In genomic region chr5:34183156-34183880, GRCm38 (mm10) we compare ENCODE assay signal across 9 mouse cellular contexts. TPM values are rescaled to one million over a fixed set of nuclear protein-coding genes. Genes with fewer than 3 reads are reported as not detected.
A peak's percentile ranks its signal among the peaks of the same experiment; 100 is the strongest.
DNase-seq lines count a peak whose midpoint lies in the region; ATAC-seq and TF ChIP-seq lines count a peak whose summit lies in the region.
"Had no signal": no experiment of that assay in that cellular context is flagged by ENCODE, and none has a peak within 500 bp of the region (broad histone marks: within the 10 kb centered on the region; RNA-seq: fewer than 3 reads in every experiment).

No protein-coding gene starts in this region.

- TF ChIP-seq CTCF in liver, postnatal 0 days (IDR thresholded peaks at IDR 0.05; ENCODE audit: low read depth) = no peak
- TF ChIP-seq CTCF in intestine, postnatal 0 days (IDR thresholded peaks at IDR 0.05; ENCODE audit: low read depth) = no peak

- no peaks in the 10 kb centered on the region for H3K9me3 ChIP-seq in liver, postnatal 0 days (ENCODE audit: low read length)
- no peaks in the 10 kb centered on the region for H3K9me3 ChIP-seq in intestine, postnatal 0 days (ENCODE audit: control insufficient read depth)

- peak; percentile 17 for DNase-seq in cerebellum, adult 11 months
- DNase-seq in spleen, postnatal 4 days (ENCODE audit: low spot score in 2 of 2) = peak; percentile 13 to 60
- no peak for DNase-seq in spleen, adult 12 weeks (ENCODE audit: low spot score)
- DNase-seq in heart, postnatal 14 days = peak; percentile 71 to 80
- DNase-seq in liver, postnatal 0 days = peak; percentile 50
- DNase-seq in embryo, embryonic 10 days (ENCODE audit: low spot score) = no peak

- no peak overlapping the region for H3K9ac ChIP-seq in liver, postnatal 0 days (replicated peaks)
- H3K9ac ChIP-seq in intestine, postnatal 0 days (ENCODE audit: low read depth, low read length) = no peak overlapping the region

- WGBS in liver, postnatal 0 days (ENCODE audit: insufficient replicate concordance) = 83% methylated on average over 5 of the region's 5 CpGs
- 76% methylated on average over 5 of the region's 5 CpGs for WGBS in intestine, postnatal 0 days

- H3K4me2 ChIP-seq in liver, postnatal 0 days (ENCODE audit: low read depth, low read length) = no peak overlapping the region
- no peak overlapping the region for H3K4me2 ChIP-seq in intestine, postnatal 0 days (replicated peaks; ENCODE audit: low read depth)

- intact Hi-C loops in heart, postnatal 14 days (cut with DNase I) = no loop called here

- no peak overlapping the region for H3K4me3 ChIP-seq in liver, postnatal 0 days (ENCODE audit: low read depth, low read length)
- no peak overlapping the region for H3K4me3 ChIP-seq in intestine, postnatal 0 days (ENCODE audit: low read depth, low read length)

- TF ChIP-seq EP300 in liver, postnatal 0 days (IDR thresholded peaks at IDR 0.05; ENCODE audit: low read depth) = peak; percentile 68

- peaks cover 39% of the 10 kb centered on the region for H3K4me1 ChIP-seq in liver, postnatal 0 days (ENCODE audit: insufficient read depth)
- peaks cover 11% of the 10 kb centered on the region; the same call in 1 of the 2 replicates for H3K4me1 ChIP-seq in intestine, postnatal 0 days (replicated peaks; ENCODE audit: control insufficient read depth, insufficient read depth, low read length)

- peak overlapping the region; percentile 48; the same call in 1 of the 2 replicates for H3K27ac ChIP-seq in liver, postnatal 0 days (ENCODE audit: low read depth)
- H3K27ac ChIP-seq in intestine, postnatal 0 days (ENCODE audit: low read depth, low read length) = no peak overlapping the region
- H3K27ac ChIP-seq: macrophage had no signal

- no peaks in the 10 kb centered on the region for H3K27me3 ChIP-seq in liver, postnatal 0 days (ENCODE audit: insufficient read depth, low read length)
- H3K27me3 ChIP-seq in intestine, postnatal 0 days (replicated peaks; ENCODE audit: control insufficient read depth, insufficient read depth, low read length) = no peaks in the 10 kb centered on the region

- ATAC-seq in cerebellum, adult (ENCODE audit: insufficient number of reproducible peaks, low FRiP score, low TSS enrichment) = no peak
- no peak for ATAC-seq in liver, postnatal 0 days
- no peak for ATAC-seq in intestine, postnatal 0 days

- H3K36me3 ChIP-seq in liver, postnatal 0 days (replicated peaks; ENCODE audit: insufficient read depth, low read length) = peaks cover 25% of the 10 kb centered on the region
- peaks cover 26% of the 10 kb centered on the region for H3K36me3 ChIP-seq in intestine, postnatal 0 days (ENCODE audit: control insufficient read depth, insufficient read depth)

RNA-seq across cellular contexts. Expression of gene Mxd4, which starts 4.2 kb away (rescaled TPM):
- 100 to 1,000 TPM; 127 to 129 TPM for total RNA-seq in heart, postnatal 14 days (2021)
- 7.5 and 9.4 TPM in 2 replicates for polyA plus RNA-seq in liver, postnatal 0 days (2015; fragmentation: Nextera tagmentation; extraction: Ambion mirVana)
- 14.1 and 17.7 TPM in 2 replicates for polyA plus RNA-seq in intestine, postnatal 0 days (2015; fragmentation: Nextera tagmentation; extraction: Ambion mirVana)

RNA-seq across cellular contexts. Expression of gene Haus3, which starts 14.0 kb away (rescaled TPM):
- 1 to 10 TPM; 6.0 to 7.1 TPM for total RNA-seq in heart, postnatal 14 days (2021)
- 12.3 and 14.0 TPM in 2 replicates for polyA plus RNA-seq in liver, postnatal 0 days (2015; fragmentation: Nextera tagmentation; extraction: Ambion mirVana)
- 9.6 and 10.1 TPM in 2 replicates for polyA plus RNA-seq in intestine, postnatal 0 days (2015; fragmentation: Nextera tagmentation; extraction: Ambion mirVana)

RNA-seq across cellular contexts. Expression of gene Poln, which starts 14.1 kb away (rescaled TPM):
- 1 to 10 TPM in 1 of 2 experiments, under 1 TPM in 1; 0.98 to 2.0 TPM for total RNA-seq in heart, postnatal 14 days (2021)
- polyA plus RNA-seq in liver, postnatal 0 days (2015; fragmentation: Nextera tagmentation; extraction: Ambion mirVana) = 0.38 and 0.47 TPM in 2 replicates
- polyA plus RNA-seq in intestine, postnatal 0 days (2015; fragmentation: Nextera tagmentation; extraction: Ambion mirVana) = 0.41 TPM in 1 of 2 replicates, not detected in the other
- polyA plus RNA-seq: macrophage had no signal

Comparison
In these comparisons a context has a peak if more than half of its experiments do, and no peak if none do; other contexts are left out.
1. DNase-seq: peak in cerebellum, adult 11 months (single experiment), spleen, postnatal 4 days (2 of 2), heart, postnatal 14 days (2 of 2) and liver, postnatal 0 days (single experiment); none in spleen, adult 12 weeks (single experiment) and embryo, embryonic 10 days (single experiment).